Mouse (Mus musculus) gastrocnemius, postnatal 36 days (tissue): Measurements from ENCODE around the gene Nlrp9b. TPM values are rescaled to one million over a fixed set of nuclear protein-coding genes. Genes with fewer than 3 reads are reported as not detected.
"Not testable (repeated sequence)": the region's sequence is repeated elsewhere in the genome, so short reads cannot be mapped to it uniquely, and the experiment has no call there.

Experiments used
- DNase-seq, 2 experiments: peaks; one replicate each; pipeline ENCODE4 v3.0.0; 2022
- intact Hi-C: fragments of 180-260 bp; cut with DNase I; formaldehyde crosslinking; loops from one replicate; pipeline ENCODE4 v1.15.1; 2025
- total RNA-seq, 2 experiments: library from RNA; stranded (reverse); gene quantifications; 2 replicates each; pipeline ENCODE4 v1.2.3; 2021

Gene Nlrp9b
- total RNA-seq, 2 experiments from 2014 or later: not detected

GRCm38 (mm10) chr7:20099380-20099779 lies 108.1 kb downstream of the Nlrp9b start, which contains the start of gene Vmn1r91:
Gene Vmn1r91, plus strand, starts transcription at chr7:20099680.
- DNase-seq, intact Hi-C loops: not testable (repeated sequence)

GRCm38 (mm10) chr7:20122479-20122878 lies 131.2 kb downstream of the Nlrp9b start, which contains the start of gene Gm16442:
Gene Gm16442, minus strand, starts transcription at chr7:20122579.
- intact Hi-C loops, DNase-seq: not testable (repeated sequence)

Other genes starting within 250 kb of the Nlrp9b start
- 1 to 10 TPM; 2.0 to 2.3 TPM for gene Nectin2, start 241.0 kb upstream of the Nlrp9b start, total RNA-seq
- 10 to 100 TPM; 22.0 to 22.6 TPM for gene Bcam, start 220.4 kb upstream of the Nlrp9b start, total RNA-seq
- not detected for gene Cblc, start 194.7 kb upstream of the Nlrp9b start, total RNA-seq
- gene Bcl3, start 168.7 kb upstream of the Nlrp9b start, total RNA-seq: 1 to 10 TPM; 1.1 to 1.5 TPM
- gene Gm19345, start 139.5 kb upstream of the Nlrp9b start, total RNA-seq: not detected
- not detected for gene Ceacam16, start 130.2 kb upstream of the Nlrp9b start, total RNA-seq
- gene Ceacam19, start 103.5 kb upstream of the Nlrp9b start, total RNA-seq: not detected
- gene Pvr, start 70.3 kb upstream of the Nlrp9b start, total RNA-seq: 1 to 10 TPM; 4.6 to 7.7 TPM
- not detected for gene Igsf23, start 40.7 kb upstream of the Nlrp9b start, total RNA-seq
- gene Ceacam20, start 26.1 kb upstream of the Nlrp9b start, total RNA-seq: not detected
- gene Vmn1r91, start 108.2 kb downstream of the Nlrp9b start, total RNA-seq: not detected
- gene Gm16442, start 131.1 kb downstream of the Nlrp9b start, total RNA-seq: not detected
- not detected for gene Vmn1r93, start 147.6 kb downstream of the Nlrp9b start, total RNA-seq
- not detected for gene Vmn1r94, start 176.9 kb downstream of the Nlrp9b start, total RNA-seq
- gene Vmn1r95, start 202.2 kb downstream of the Nlrp9b start, total RNA-seq: not detected
- not detected for gene Gm6164, start 214.1 kb downstream of the Nlrp9b start, total RNA-seq
- gene Gm4498, start 242.4 kb downstream of the Nlrp9b start, total RNA-seq: not detected